Mouse (Mus musculus): ENCODE measurements around the gene Zc3h13. TPM values are rescaled to one million over a fixed set of nuclear protein-coding genes. Genes with fewer than 3 reads are reported as not detected.
A peak's percentile ranks its signal among the peaks of the same experiment; 100 is the strongest.

Zc3h13 gene
- polyA plus RNA-seq, 1 experiment from 2014 or later, result 38.3 TPM

DNA sequence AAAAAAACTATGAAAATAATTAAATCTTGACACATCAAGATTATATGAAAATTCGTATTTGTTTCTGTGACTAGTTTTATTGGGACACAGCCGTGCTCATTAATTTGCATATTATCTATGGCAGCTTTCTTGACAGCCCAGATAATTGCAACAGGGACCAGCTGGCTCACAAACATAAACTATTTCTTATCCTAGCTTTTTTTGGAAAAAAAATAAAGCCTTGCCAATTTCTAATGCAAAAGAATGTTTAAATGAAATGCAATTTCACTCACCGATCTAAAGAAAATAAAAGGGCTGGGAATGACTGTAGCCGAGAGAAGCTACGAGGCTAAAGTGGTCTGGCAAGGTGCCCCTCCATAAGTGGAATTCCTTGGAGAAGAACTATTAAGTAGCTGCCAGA lies 3.8 kb upstream of the Zc3h13 start:
- Histone ChIP-seq H3K27ac (no peak overlapping the region), H3K9me3 (no peaks in the 10 kb centered on the region), H3K4me1 (peaks cover 14% of the 10 kb centered on the region), H3K4me3 (no peak overlapping the region), H3K36me3 (replicated peaks) (no peaks in the 10 kb centered on the region), H3K27me3 (ENCODE audit: poor library complexity, severe bottlenecking) (no peaks in the 10 kb centered on the region)
- DNase-seq (ENCODE audit: extremely low spot score, low spot score), result no peak
- 85% methylated on average over 5 of the region's 5 CpGs for WGBS

DNA sequence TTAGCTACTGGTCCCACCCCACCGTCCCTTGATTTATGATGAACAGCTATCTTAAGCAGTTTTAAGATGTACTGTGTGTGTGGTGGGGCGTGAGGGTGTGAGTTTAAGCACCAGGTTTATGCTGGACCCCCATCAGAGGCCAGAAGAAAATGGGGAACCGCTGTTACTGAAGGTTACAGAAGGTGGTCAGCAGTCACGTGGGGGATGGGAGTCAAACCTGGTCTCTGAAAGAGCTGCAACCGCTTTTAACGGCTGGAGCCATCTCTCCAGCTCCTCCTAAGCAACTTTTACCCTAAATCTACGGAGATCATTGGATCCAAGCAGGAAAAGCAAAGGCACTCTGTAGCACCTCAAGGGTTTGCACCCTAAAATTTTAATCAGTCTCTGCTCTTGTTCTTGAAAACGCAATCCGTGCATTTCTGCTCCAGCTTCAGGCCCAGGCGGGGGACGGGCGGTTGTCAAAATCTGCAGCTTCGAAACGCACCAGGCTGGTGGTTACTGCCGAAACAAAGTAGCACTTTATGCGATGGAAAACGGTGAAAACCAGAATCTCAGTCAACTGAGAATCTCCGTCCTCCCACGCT lies 472 bp upstream of the Zc3h13 start:
- H3K9me3 ChIP-seq, result no peaks in the 10 kb centered on the region
- peak overlapping the region; percentile 92 for H3K27ac ChIP-seq
- H3K4me3 ChIP-seq, result peak overlapping the region; percentile 99
- H3K36me3 ChIP-seq (replicated peaks), result no peaks in the 10 kb centered on the region
- WGBS, result 5% methylated on average over 19 of the region's 19 CpGs
- no peaks in the 10 kb centered on the region for H3K27me3 ChIP-seq (ENCODE audit: poor library complexity, severe bottlenecking)
- peaks cover 20% of the 10 kb centered on the region for H3K4me1 ChIP-seq
- no peak for DNase-seq (ENCODE audit: extremely low spot score, low spot score)

DNA sequence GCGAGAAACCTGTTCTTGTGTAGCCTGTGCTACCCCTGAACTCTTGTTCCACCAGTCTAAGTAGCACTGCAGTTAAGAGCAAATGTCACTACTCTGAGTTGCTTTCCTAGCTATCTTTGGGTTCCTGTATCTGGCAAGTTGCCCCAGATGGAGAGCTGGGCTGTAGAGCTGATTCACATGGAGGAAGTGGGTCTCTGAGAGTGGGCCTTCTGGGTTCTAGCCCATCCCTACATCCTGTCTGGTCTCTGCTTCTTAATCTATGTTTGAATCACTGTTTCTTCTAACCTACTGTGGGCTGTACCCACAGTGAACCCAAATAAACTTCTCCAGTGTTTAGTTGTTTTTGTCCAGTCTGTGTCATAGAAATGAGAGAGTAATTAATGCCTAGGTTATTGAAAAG lies 16.9 kb downstream of the Zc3h13 start:
- Histone ChIP-seq H3K4me1 (peaks cover 5% of the 10 kb centered on the region), H3K27me3 (ENCODE audit: poor library complexity, severe bottlenecking) (no peaks in the 10 kb centered on the region), H3K9me3 (no peaks in the 10 kb centered on the region), H3K27ac (no peak overlapping the region), H3K36me3 (replicated peaks) (no peaks in the 10 kb centered on the region), H3K4me3 (no peak overlapping the region)
- no peak for DNase-seq (ENCODE audit: extremely low spot score, low spot score)
- 96% methylated on average over 1 of the region's 1 CpGs for WGBS

DNA sequence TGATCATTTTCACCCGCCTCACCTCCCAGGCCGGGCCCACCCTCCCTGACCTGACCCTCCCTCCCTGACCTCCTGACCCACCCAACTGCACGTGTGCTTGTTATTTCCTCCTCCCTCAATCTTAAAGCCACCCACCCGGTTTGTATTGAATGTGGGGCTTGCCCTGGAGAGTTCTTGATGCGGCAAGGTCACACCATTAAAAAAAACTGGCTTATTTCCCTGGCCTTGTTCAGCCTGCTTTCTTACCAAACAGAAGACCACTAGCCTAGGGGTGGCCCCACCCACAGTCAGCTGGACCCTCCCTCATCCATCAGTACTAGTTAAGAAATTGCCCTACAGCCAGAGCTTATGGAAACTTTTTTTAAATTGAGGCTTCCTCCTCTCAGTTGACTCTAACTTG lies 19.6 kb downstream of the Zc3h13 start:
- H3K27ac ChIP-seq, result no peak overlapping the region
- 41% methylated on average over 5 of the region's 5 CpGs for WGBS
- no peaks in the 10 kb centered on the region for H3K36me3 ChIP-seq (replicated peaks)
- H3K4me3 ChIP-seq, result no peak overlapping the region
- H3K9me3 ChIP-seq, result no peaks in the 10 kb centered on the region
- H3K4me1 ChIP-seq, result peaks cover 5% of the 10 kb centered on the region
- no peak for DNase-seq (ENCODE audit: extremely low spot score, low spot score)
- H3K27me3 ChIP-seq (ENCODE audit: poor library complexity, severe bottlenecking), result no peaks in the 10 kb centered on the region

DNA sequence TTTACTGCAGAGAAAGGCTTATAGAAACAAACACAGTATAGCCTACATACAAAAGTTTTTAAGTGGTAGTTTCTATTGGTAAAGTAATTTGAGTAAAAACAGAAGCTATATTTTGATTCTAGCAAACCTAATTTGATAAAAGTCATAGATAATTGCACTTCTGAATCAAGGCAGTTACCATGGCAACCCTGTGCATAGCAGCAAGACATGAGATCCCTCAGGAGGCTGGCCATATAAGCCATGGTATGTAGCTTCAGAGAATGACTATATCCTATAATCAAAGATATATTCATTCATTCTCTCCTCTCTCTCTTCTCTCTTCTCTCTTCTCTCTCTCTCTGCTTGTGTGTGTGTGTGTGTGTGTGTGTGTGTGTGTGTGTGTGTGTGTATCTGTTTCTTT lies 23.7 kb downstream of the Zc3h13 start:
- Histone ChIP-seq H3K36me3 (replicated peaks) (peaks cover 7% of the 10 kb centered on the region; the same call in 1 of the 2 replicates), H3K9me3 (no peaks in the 10 kb centered on the region), H3K27ac (no peak overlapping the region), H3K27me3 (ENCODE audit: poor library complexity, severe bottlenecking) (no peaks in the 10 kb centered on the region), H3K4me3 (no peak overlapping the region), H3K4me1 (peaks cover 5% of the 10 kb centered on the region)
- no peak for DNase-seq (ENCODE audit: extremely low spot score, low spot score)

DNA sequence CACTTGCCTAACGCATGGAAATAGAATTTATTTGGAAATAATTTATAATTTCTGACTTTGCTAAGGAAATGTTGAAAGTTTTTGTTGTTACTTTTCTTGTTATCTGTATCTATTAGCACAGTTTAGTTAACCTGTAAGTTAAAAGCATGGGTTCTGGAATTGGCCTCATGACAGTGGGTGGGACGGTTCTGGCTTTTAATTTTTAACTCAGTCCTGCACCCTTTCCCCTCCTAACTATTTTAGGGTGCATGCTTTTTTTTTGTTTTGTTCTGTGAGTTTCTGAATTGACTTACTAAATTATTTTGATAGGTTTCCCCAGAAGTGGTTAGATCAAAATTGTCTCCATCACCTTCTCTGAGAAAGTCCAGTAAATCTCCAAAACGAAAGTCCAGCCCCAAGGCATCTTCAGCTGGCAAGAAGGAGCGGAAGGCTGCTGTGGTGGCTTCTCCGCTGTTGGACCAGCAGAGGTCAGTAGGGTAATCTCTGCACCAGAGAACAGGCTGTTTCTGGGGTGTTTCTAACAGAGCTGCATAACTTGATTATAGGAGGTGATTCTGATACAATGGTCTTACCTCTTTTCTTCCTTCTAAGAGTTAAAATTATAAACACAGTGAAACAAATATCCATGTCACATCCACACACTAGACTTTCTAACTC lies 25.3 kb downstream of the Zc3h13 start:
- no peaks in the 10 kb centered on the region for H3K9me3 ChIP-seq
- 72% methylated on average over 5 of the region's 5 CpGs for WGBS

DNA sequence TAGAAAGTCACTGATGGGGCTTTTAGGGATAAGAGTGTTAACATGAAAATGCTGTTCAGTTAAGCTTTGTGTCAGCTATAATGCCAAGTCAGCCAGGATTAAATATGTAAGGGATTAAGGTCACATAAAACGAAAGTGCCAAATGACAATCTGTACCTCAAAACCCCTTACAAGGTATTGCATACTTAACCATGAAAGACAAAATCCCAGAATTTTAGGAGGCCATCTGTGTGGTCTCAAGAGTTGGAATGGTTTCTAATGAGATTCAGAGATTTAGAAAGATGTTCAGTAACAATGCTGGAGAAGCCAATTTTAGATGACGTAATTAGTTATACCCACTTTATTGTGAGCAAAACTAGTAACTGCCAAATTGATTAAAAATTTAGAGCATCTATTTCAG lies 30.3 kb downstream of the Zc3h13 start:
- DNase-seq (ENCODE audit: extremely low spot score, low spot score), result no peak
- WGBS, result 83% methylated on average over 2 of the region's 2 CpGs
- H3K27ac ChIP-seq, result no peak overlapping the region
- no peaks in the 10 kb centered on the region for H3K9me3 ChIP-seq
- no peaks in the 10 kb centered on the region for H3K27me3 ChIP-seq (ENCODE audit: poor library complexity, severe bottlenecking)
- H3K4me1 ChIP-seq, result no peaks in the 10 kb centered on the region
- H3K36me3 ChIP-seq (replicated peaks), result peaks cover 10% of the 10 kb centered on the region; the same call in 1 of the 2 replicates
- H3K4me3 ChIP-seq, result no peak overlapping the region

More for the DNA sequence above, 25.3 kb downstream of the Zc3h13 start:
- no peak for DNase-seq (ENCODE audit: extremely low spot score, low spot score)
- no peaks in the 10 kb centered on the region for H3K27me3 ChIP-seq (ENCODE audit: poor library complexity, severe bottlenecking)
- H3K36me3 ChIP-seq (replicated peaks), result peaks cover 7% of the 10 kb centered on the region; the same call in 1 of the 2 replicates
- no peak overlapping the region for H3K4me3 ChIP-seq
- H3K4me1 ChIP-seq, result no peaks in the 10 kb centered on the region
- no peak overlapping the region for H3K27ac ChIP-seq

DNA sequence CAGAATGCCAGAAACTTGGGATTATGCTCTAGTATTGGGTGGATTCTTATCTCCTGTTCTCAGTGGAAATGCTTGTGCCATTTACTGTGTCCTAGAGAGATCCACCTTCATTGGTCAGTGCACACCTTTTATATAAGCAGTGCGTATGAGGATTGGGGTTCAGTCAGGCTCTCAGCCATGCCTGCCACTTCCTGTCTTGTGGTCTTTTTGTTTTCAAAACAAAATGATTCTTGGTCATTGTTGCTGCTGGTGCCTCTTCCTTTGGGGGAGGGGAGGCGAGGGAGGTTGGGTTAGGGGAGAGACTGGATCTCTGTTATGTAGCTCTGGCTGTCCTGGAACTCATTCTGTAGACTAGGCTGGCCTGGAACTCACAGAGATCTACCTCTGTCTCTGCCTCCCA lies 34.6 kb downstream of the Zc3h13 start:
- Histone ChIP-seq H3K27ac (no peak overlapping the region), H3K4me1 (no peaks in the 10 kb centered on the region), H3K27me3 (ENCODE audit: poor library complexity, severe bottlenecking) (no peaks in the 10 kb centered on the region), H3K4me3 (no peak overlapping the region), H3K36me3 (replicated peaks) (peaks cover 30% of the 10 kb centered on the region), H3K9me3 (no peaks in the 10 kb centered on the region)
- 84% methylated on average over 2 of the region's 2 CpGs for WGBS
- DNase-seq (ENCODE audit: extremely low spot score, low spot score), result no peak

DNA sequence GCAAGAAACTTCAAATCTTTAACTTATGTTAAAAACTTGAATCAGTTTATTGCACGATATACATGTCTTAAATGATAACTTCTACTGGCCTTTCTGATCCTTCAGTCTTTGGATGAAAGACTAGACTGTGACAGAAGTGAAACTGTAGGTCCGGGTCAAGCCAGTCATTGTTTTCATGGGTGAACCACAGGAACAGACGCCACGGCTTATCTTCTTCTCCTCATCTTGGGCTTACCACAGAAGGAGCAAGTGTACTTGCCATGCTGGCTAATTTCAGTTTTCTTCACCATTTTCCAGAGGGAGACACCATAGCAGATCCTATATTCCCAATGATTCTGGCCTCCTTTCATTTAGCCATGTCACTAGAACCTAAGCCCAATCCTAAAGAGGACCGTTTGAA lies 36.1 kb downstream of the Zc3h13 start:
- no peaks in the 10 kb centered on the region for H3K9me3 ChIP-seq
- no peak overlapping the region for H3K27ac ChIP-seq

DNA sequence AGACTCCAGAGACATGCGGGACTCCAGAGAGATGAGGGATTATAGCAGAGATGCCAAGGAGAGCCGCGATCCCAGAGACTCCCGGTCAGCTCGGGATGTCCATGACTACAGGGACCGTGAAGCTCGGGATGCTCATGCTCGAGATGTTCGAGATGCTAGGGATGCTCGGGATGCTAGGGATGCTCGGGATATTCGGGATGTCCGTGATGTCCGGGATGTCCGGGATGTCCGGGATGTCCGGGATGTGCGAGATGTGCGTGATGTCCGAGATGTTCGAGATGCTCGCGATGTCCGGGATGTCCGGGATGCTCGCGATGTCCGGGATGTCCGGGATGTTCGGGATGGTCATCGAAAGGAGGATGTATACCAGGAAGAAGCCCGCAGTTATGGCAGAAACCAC lies 39.2 kb downstream of the Zc3h13 start:
- no peak overlapping the region for H3K27ac ChIP-seq
- H3K9me3 ChIP-seq, result no peaks in the 10 kb centered on the region
- no peaks in the 10 kb centered on the region for H3K4me1 ChIP-seq
- 96% methylated on average over 32 of the region's 32 CpGs for WGBS
- no peaks in the 10 kb centered on the region for H3K27me3 ChIP-seq (ENCODE audit: poor library complexity, severe bottlenecking)
- DNase-seq (ENCODE audit: extremely low spot score, low spot score), result no peak
- peaks cover 60% of the 10 kb centered on the region for H3K36me3 ChIP-seq (replicated peaks)
- H3K4me3 ChIP-seq, result no peak overlapping the region

More for the DNA sequence above, 36.1 kb downstream of the Zc3h13 start:
- Histone ChIP-seq H3K4me3 (no peak overlapping the region), H3K27me3 (ENCODE audit: poor library complexity, severe bottlenecking) (no peaks in the 10 kb centered on the region), H3K36me3 (replicated peaks) (peaks cover 44% of the 10 kb centered on the region), H3K4me1 (no peaks in the 10 kb centered on the region)
- no peak for DNase-seq (ENCODE audit: extremely low spot score, low spot score)
- WGBS, result 91% methylated on average over 5 of the region's 5 CpGs

DNA sequence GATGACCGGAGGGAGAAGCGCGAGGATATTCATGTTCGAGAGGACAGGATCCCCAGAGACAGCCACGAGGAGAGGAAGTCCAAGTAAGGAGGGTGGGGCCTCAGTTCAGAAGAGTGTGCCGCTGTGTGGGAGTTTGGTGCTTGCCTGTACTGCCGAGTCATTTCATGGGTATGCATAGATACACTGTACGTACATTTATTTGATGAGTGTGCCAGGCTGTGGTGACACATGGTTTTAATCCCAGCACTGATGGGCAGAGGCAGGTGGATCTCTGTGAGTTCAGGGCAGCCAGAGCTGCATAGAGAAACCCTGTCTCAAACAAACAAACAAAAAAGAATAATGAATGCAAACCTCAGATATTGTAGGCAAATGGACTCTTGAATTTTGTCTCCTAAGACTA lies 43.9 kb downstream of the Zc3h13 start:
- Histone ChIP-seq H3K36me3 (replicated peaks) (peaks cover 82% of the 10 kb centered on the region), H3K27me3 (ENCODE audit: poor library complexity, severe bottlenecking) (no peaks in the 10 kb centered on the region), H3K4me1 (no peaks in the 10 kb centered on the region), H3K4me3 (no peak overlapping the region), H3K27ac (no peak overlapping the region), H3K9me3 (no peaks in the 10 kb centered on the region)
- DNase-seq (ENCODE audit: extremely low spot score, low spot score), result no peak
- WGBS, result 89% methylated on average over 8 of the region's 8 CpGs

DNA sequence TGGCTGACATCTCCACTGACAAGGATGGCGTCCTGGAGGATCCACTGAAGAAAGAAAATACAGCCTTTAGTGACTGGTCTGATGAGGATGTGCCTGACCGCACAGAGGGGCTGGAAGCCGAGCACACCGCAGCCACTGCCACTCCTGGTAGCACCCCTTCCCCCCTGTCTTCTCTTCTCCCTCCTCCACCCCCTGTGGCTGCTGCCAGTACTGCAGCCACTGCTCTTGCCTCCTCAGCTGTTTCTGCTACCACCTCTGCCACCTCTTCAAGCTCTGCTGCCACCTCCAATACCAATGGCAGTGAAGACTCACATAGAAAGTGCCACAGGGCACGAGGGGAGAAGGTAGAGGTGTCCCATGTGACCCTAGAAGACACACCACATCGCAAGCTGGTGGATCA lies 46.4 kb downstream of the Zc3h13 start:
- Histone ChIP-seq H3K4me1 (no peaks in the 10 kb centered on the region), H3K36me3 (replicated peaks) (peaks cover 70% of the 10 kb centered on the region), H3K27me3 (ENCODE audit: poor library complexity, severe bottlenecking) (no peaks in the 10 kb centered on the region), H3K9me3 (no peaks in the 10 kb centered on the region), H3K4me3 (no peak overlapping the region), H3K27ac (no peak overlapping the region)
- 91% methylated on average over 6 of the region's 6 CpGs for WGBS
- peak; percentile 18 for DNase-seq (ENCODE audit: extremely low spot score, low spot score)

DNA sequence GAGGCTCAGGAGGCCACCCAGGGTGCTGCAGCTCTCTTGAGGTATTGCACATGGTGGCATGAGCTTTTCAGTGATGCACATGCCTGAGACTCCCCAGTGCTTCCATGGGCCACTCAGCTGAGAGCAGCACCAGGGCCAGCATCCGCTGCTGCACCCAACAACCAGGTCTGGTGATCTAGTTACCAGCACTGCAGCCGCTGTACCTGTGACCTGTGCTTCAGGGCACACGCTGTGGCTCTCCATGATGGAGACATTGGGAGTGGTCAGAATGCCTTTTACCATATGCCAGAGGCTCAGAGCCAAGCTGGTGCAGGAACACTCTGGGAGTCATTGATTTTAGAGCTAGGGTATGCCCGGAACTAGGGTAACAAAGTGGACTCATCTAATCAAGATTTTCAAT lies 50.1 kb downstream of the Zc3h13 start:
- Histone ChIP-seq H3K27ac (no peak overlapping the region), H3K4me1 (no peaks in the 10 kb centered on the region), H3K36me3 (replicated peaks) (peaks cover 85% of the 10 kb centered on the region), H3K27me3 (ENCODE audit: poor library complexity, severe bottlenecking) (no peaks in the 10 kb centered on the region), H3K4me3 (no peak overlapping the region), H3K9me3 (no peaks in the 10 kb centered on the region)
- no peak for DNase-seq (ENCODE audit: extremely low spot score, low spot score)
- WGBS, result 94% methylated on average over 4 of the region's 4 CpGs

All from forebrain, embryonic 10.5 days (tissue).